Mouse (Mus musculus) megakaryocyte, embryonic 14.5 days (primary cell): ENCODE data around the gene Cmas.

ENCODE experiments used
- FLI1 ChIP-seq: IDR thresholded peaks from 2 replicates; pipeline ENCODE4 v1.6.1; 2012; ENCODE audit warnings: low read length, inconsistent platforms, mixed read lengths
- GATA1 ChIP-seq: IDR thresholded peaks from 3 replicates; pipeline ENCODE4 v1.6.1; 2012; ENCODE audit warnings: mixed read lengths, low read length, inconsistent platforms, borderline replicate concordance

DNA sequence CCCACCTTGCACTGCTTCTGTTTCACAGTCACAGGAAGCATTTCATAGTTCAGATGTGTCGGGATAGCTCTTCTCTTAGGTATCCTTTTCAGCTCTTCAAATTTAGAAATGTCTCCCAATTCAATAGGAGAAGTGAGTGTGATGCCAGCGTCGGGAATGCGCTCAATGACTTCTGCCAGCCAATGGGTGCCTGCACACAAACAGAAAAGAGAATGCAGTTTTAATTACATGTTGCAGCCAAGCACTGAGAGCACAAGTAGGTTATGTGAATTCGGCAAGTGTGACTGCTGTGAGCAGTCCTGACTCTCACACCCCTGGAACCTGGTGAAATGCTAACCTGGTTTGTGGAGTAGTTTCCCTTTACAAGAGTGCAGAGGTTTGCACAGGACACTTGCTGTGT lies 45.2 kb downstream of the Cmas start:
- TF ChIP-seq GATA1 (no peak), FLI1 (no peak)
